Mouse (Mus musculus) heart, embryonic 14.5 days (tissue): Measurements from ENCODE around the gene Kcnip1. TPM values are rescaled to one million over a fixed set of nuclear protein-coding genes. Genes with fewer than 3 reads are reported as not detected.
A peak's percentile ranks its signal among the peaks of the same experiment; 100 is the strongest.

Source experiments
- ATAC-seq: fragments of 200-750 bp; cut with Nextera tagmentation; 2 replicates; pipeline ENCODE4 v1.8.0; 2017; ENCODE audit warnings: low read depth, moderate TSS enrichment; ENCODE audit not compliant: insufficient number of reproducible peaks, insufficient read depth, low FRiP score
- H3K27ac ChIP-seq, 2 experiments: fragments of 200-500 bp in 1 of 2; fragments of 300-500 bp in 1 of 2; sonication (generic) in 1 of 2; replicated peaks in 1 of 2; 2 replicates each; pipeline ENCODE4 v1.5.1; 2012 to 2014; ENCODE audit warnings: low read depth in 2 of 2, low read length in 2 of 2, control low read depth in 1 of 2, mild to moderate bottlenecking in 1 of 2, mixed read lengths in 1 of 2; ENCODE audit not compliant: control insufficient read depth in 1 of 2, insufficient read depth in 1 of 2
- H3K27me3 ChIP-seq: fragments of 300-500 bp; sonication (generic); 2 replicates; pipeline ENCODE4 v1.6.1; 2014; ENCODE audit warnings: mild to moderate bottlenecking, low read length, control low read depth; ENCODE audit not compliant: control insufficient read depth, insufficient read depth
- H3K36me3 ChIP-seq: fragments of 300-500 bp; sonication (generic); 2 replicates; pipeline ENCODE4 v1.6.1; 2014; ENCODE audit warnings: mild to moderate bottlenecking, control low read depth, low read length, mixed read lengths; ENCODE audit not compliant: control insufficient read depth, insufficient read depth
- H3K4me1 ChIP-seq, 2 experiments: fragments of 200-500 bp in 1 of 2; fragments of 300-500 bp in 1 of 2; sonication (generic) in 1 of 2; 2 replicates each; pipeline ENCODE4 v1.6.1; 2012 to 2014; ENCODE audit warnings: low read length in 2 of 2, control low read depth in 1 of 2, mixed read lengths in 1 of 2; ENCODE audit not compliant: control insufficient read depth in 2 of 2, insufficient read depth in 2 of 2
- H3K4me2 ChIP-seq: fragments of 300-500 bp; sonication (generic); 2 replicates; pipeline ENCODE4 v1.6.1; 2014; ENCODE audit warnings: mild to moderate bottlenecking, low read length
- H3K4me3 ChIP-seq, 2 experiments: fragments of 200-500 bp in 1 of 2; fragments of 300-500 bp in 1 of 2; sonication (generic) in 1 of 2; 2 replicates each; pipeline ENCODE4 v1.5.1; 2012 to 2014; ENCODE audit warnings: low read length in 2 of 2, mild to moderate bottlenecking in 2 of 2, control low read depth in 1 of 2, low read depth in 1 of 2, moderate library complexity in 1 of 2; ENCODE audit not compliant: control insufficient read depth in 1 of 2, insufficient read depth in 1 of 2
- H3K9ac ChIP-seq: fragments of 300-500 bp; sonication (generic); 2 replicates; pipeline ENCODE4 v1.6.1; 2014; ENCODE audit warnings: mild to moderate bottlenecking, low read length
- H3K9me3 ChIP-seq: fragments of 300-500 bp; sonication (generic); 2 replicates; pipeline ENCODE4 v1.6.1; 2016; ENCODE audit warnings: low read length, control low read depth; ENCODE audit not compliant: control insufficient read depth
- WGBS: fragments of 180-500 bp; shearing (Covaris S2); extraction: QIAGEN DNeasy Blood & Tissue Kit; methylation state at CpG from one replicate; pipeline ENCODE4 v1.1.7; 2014; 5-methylcytosine and 5-hydroxymethylcytosine counted together
- polyA plus RNA-seq: library from polyadenylated mRNA; unstranded; fragments of >200 nt; fragmentation: Nextera tagmentation; extraction: Ambion mirVana; gene quantifications from 2 replicates; pipeline ENCODE4 v1.2.1, GENCODE M21; 2014

The Kcnip1 gene
- polyA plus RNA-seq, 1 experiment from 2014 or later: 0.11 TPM

- ATAC-seq: no peak
- H3K27ac ChIP-seq: no peak overlapping the region
- 61% methylated on average over 1 of the region's 1 CpGs for WGBS
- no peaks in the 10 kb centered on the region for H3K4me1 ChIP-seq
- no peaks in the 10 kb centered on the region for H3K9me3 ChIP-seq
- H3K36me3 ChIP-seq: no peaks in the 10 kb centered on the region
- no peaks in the 10 kb centered on the region for H3K27me3 ChIP-seq
- H3K9ac ChIP-seq: no peak overlapping the region
- H3K4me3 ChIP-seq: no peak overlapping the region
- H3K4me2 ChIP-seq: no peak overlapping the region
Observed at GRCm38 (mm10) chr11:33701236-33701957, 291.6 kb downstream of the Kcnip1 start.

- Histone ChIP-seq H3K9ac (no peak overlapping the region), H3K27ac (no peak overlapping the region), H3K36me3 (no peaks in the 10 kb centered on the region), H3K4me1 (no peaks in the 10 kb centered on the region), H3K27me3 (no peaks in the 10 kb centered on the region), H3K4me2 (no peak overlapping the region), H3K4me3 (no peak overlapping the region), H3K9me3 (no peaks in the 10 kb centered on the region)
- 37% methylated on average over 4 of the region's 4 CpGs for WGBS
- ATAC-seq: no peak
Observed at GRCm38 (mm10) chr11:33700725-33701124, 292.2 kb downstream of the Kcnip1 start.

- 76% methylated on average over 3 of the region's 3 CpGs for WGBS
- Histone ChIP-seq H3K27me3 (no peaks in the 10 kb centered on the region), H3K4me2 (no peak overlapping the region), H3K9me3 (no peaks in the 10 kb centered on the region), H3K27ac (no peak overlapping the region), H3K36me3 (no peaks in the 10 kb centered on the region), H3K9ac (no peak overlapping the region), H3K4me1 (no peaks in the 10 kb centered on the region), H3K4me3 (no peak overlapping the region)
- ATAC-seq: no peak
Observed at GRCm38 (mm10) chr11:33690181-33690580, 302.8 kb downstream of the Kcnip1 start.

DNA sequence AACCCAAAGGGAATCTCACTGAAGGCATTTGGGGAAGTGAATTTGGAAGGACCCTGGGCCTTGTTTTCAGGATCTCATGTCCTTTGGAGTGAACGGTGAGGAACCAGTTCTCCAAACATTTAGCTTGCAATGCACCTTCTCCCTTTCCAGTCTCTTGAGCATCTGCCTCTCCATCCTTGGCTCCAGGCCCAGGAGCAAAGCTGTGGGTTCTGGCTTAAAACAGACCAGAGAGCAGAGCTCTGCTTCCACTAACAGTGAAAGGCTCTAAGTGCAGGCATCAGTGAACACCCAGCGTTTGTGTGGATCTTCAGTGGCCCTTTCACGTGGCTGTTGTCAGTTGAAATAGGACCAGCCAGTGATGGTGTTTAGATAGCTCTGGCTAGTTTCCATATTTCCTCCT, 307.0 kb downstream of the Kcnip1 start:
- Histone ChIP-seq H3K4me2 (no peak overlapping the region), H3K4me1 (no peaks in the 10 kb centered on the region), H3K36me3 (no peaks in the 10 kb centered on the region), H3K9me3 (no peaks in the 10 kb centered on the region), H3K9ac (no peak overlapping the region), H3K4me3 (no peak overlapping the region), H3K27ac (no peak overlapping the region), H3K27me3 (no peaks in the 10 kb centered on the region)
- no peak for ATAC-seq
- WGBS: 41% methylated on average over 3 of the region's 3 CpGs

- peak overlapping the region; percentile 39 for H3K4me2 ChIP-seq
- ATAC-seq: no peak
- peaks cover 0 to 3% of the 10 kb centered on the region in 2 experiments; a peak in 2 of 4 replicates for H3K4me1 ChIP-seq
- H3K27ac ChIP-seq: no peak overlapping the region
- WGBS: under 1% methylated on average over 15 of the region's 15 CpGs
- H3K9me3 ChIP-seq: no peaks in the 10 kb centered on the region
- peaks cover 8% of the 10 kb centered on the region; the same call in 1 of the 2 replicates for H3K27me3 ChIP-seq
- H3K36me3 ChIP-seq: no peaks in the 10 kb centered on the region
- peak overlapping the region in 1 of 2 experiments; percentile 26; a peak in 2 of 4 replicates for H3K4me3 ChIP-seq
- no peak overlapping the region for H3K9ac ChIP-seq
Observed at GRCm38 (mm10) chr11:33680151-33680550, 312.8 kb downstream of the Kcnip1 start.

GRCm38 (mm10) chr11:33670105-33670965, 322.6 kb downstream of the Kcnip1 start:
- H3K4me3 ChIP-seq: no peak overlapping the region
- H3K4me1 ChIP-seq: no peaks in the 10 kb centered on the region
- ATAC-seq: no peak
- no peak overlapping the region for H3K9ac ChIP-seq
- no peak overlapping the region for H3K4me2 ChIP-seq
- H3K36me3 ChIP-seq: no peaks in the 10 kb centered on the region
- WGBS: 71% methylated on average over 10 of the region's 10 CpGs
- no peak overlapping the region for H3K27ac ChIP-seq
- H3K9me3 ChIP-seq: no peaks in the 10 kb centered on the region
- no peaks in the 10 kb centered on the region for H3K27me3 ChIP-seq

DNA sequence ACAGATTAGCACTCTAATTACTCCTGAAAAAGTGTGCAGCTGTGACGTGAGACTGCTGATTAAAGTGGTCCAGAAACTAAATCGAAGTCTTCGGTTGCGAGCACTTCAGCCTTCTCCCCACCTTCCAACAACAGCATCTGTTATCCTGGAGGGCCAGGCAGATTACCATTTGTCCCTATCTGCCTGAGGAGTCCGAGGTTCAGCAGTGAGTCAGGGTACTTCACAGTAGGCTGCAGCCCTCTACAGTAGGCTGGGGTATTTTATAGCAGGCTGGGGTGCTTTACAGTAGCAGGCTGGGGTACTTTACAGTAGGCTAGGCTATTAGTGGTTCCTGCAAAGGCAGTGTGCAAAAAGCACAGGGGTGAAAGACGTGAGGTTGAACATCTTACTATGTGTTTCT, 324.6 kb downstream of the Kcnip1 start:
- no peak overlapping the region for H3K4me2 ChIP-seq
- no peaks in the 10 kb centered on the region for H3K36me3 ChIP-seq
- H3K4me3 ChIP-seq: no peak overlapping the region
- WGBS: 44% methylated on average over 6 of the region's 6 CpGs
- H3K27ac ChIP-seq: no peak overlapping the region
- H3K4me1 ChIP-seq: no peaks in the 10 kb centered on the region
- H3K9ac ChIP-seq: no peak overlapping the region
- H3K9me3 ChIP-seq: no peaks in the 10 kb centered on the region
- H3K27me3 ChIP-seq: no peaks in the 10 kb centered on the region
- no peak for ATAC-seq
